Mouse (Mus musculus): Measurements from ENCODE around the gene Prmt8.

Gene Prmt8

DNA sequence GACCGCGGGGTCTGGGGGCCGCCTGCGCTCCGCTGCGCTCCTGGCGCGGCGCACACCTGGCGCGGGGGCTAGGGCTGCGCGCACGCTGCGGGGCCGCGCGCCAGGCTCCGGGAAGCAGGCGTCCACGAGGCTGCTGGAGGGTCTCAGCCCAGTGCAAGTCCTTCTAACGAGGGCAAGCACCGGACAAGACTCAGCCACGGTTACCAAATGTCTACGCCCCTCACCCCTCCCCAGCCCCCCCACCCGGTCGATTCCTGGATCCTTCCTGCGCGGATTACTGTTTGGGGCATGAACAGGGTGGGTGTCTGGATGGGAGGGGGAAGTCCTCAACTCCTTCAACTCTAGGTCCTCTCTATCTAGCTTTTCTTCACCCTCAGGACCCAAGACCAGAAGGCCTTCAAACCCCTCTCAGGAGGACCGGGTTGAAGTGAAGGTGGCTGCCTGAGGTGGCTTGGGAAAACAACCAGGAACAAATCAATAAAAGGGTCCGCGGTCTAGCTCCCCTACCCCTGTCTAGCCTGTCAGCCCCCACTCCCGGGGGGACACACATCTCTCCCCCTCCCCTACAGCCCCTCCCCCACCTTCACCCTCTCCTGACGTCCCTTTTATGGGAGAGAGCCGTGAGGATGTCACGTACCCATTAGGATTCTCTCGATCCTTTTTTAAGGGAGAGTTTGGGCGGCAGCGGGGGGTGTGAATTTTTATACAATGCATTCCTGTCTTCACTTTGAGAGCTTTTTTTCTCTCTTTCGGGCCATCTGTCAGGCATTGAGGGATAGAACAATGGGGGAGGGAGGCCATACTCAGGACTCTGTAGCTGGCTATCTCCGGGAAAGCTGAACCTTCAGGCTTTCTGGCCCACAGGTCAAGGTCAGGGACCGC lies at the start of gene Prmt8:
Gene Prmt8 (minus strand): TSS at position 198 of the 882 bp plus-strand sequence.
- no peak for DNase-seq (ENCODE audit: low spot score)

GRCm38 (mm10) chr6:127803046-127803729 lies 33.9 kb upstream of the Prmt8 start:
- DNase-seq (ENCODE audit: low spot score), result no peak

DNA sequence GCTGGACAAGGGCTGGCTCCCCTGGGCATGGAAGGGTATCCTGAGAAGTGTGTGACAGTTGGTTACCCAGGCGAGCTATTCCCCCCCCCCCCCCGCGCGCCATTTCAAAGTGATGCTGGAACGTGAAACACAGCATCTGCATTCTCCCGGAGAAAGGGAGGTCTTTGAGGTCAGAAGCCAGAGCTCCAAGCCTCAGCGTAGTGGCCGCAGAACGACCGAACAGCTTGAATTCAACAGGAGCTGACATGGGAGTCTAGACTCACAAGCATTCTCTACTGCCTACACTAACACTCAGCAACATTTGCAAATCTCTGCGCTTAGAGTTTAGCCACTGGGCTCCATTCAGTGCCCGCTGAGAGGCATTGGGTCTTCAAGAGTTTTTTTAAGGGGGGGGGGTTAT lies 32.9 kb upstream of the Prmt8 start:
- DNase-seq (ENCODE audit: low spot score), result no peak

DNA sequence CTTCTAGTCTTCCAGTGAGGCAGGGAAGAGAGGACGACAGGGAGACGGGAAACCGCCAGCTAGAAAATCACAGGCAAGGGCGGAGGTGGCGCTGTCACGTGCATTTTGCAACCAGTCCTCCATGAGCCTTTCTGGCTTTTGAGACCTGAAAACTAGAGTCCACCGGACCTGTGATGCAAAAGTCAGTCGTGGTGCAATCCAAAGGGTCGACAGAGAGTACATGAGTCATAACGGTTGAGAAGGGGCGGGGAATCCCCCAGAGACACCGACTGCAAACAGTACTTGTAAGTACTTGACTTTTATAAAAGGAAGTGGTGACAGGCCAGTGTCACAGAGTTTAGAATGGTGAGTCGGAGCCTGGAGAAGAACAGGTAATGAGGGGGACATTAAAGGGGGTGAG lies 20.8 kb upstream of the Prmt8 start:
- no peak for DNase-seq (ENCODE audit: low spot score)

- no peak for DNase-seq (ENCODE audit: low spot score)
Measured at GRCm38 (mm10) chr6:127770806-127771205, 1.5 kb upstream of the Prmt8 start.

- no peak for DNase-seq (ENCODE audit: low spot score)
Measured at GRCm38 (mm10) chr6:127768621-127769274, 524 bp downstream of the Prmt8 start.

- no peak for DNase-seq (ENCODE audit: low spot score)
Measured at GRCm38 (mm10) chr6:127767706-127768493, 1.4 kb downstream of the Prmt8 start.

DNA sequence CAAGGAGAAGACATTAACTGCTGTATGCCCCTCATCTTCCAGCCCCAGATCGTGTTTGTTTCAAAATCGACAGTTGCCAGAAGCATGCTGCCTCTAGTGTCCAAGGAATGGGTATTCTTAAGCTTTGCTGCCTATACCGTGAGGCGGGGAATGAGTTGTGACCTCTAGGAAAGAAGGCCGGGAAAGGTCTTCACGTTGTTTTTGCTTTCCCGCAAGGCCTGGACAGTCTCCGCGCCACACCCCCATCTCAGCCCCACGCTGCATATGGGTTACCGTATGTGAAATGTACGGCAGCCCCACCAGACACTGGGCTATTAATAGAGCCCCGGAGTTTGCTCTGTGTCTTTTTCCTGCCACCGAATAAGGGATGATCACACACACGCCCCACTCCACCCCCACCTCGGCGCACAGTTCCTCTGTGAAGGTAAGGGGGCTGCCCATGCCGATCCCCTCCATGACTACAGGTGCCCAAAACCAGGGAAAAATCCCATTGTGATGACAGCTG lies 2.0 kb downstream of the Prmt8 start:
- no peak for DNase-seq (ENCODE audit: low spot score)

- no peak for DNase-seq (ENCODE audit: low spot score)
Measured at GRCm38 (mm10) chr6:127766641-127767200, 2.6 kb downstream of the Prmt8 start.

- DNase-seq (ENCODE audit: low spot score), result no peak
Measured at GRCm38 (mm10) chr6:127766041-127766604, 3.1 kb downstream of the Prmt8 start.

DNA sequence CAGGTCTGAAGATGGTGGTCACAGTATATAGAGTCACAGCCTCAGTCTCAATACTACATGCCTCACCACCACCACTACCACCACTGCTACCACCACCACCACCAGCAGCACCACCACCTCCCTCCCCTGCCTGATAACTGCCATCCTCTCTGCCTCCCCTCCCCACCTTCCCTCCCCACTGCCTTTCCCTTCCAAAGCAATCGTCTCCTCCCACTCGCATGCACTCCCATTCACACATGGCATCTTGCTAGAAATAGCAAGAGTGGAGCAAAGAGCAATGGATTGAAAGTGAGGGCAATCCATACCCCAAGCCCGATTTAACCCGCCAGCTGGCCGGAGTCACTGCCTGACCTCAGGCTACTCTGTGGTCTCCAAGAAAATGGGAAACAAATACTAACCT lies 3.7 kb downstream of the Prmt8 start:
- no peak for DNase-seq (ENCODE audit: low spot score)

DNA sequence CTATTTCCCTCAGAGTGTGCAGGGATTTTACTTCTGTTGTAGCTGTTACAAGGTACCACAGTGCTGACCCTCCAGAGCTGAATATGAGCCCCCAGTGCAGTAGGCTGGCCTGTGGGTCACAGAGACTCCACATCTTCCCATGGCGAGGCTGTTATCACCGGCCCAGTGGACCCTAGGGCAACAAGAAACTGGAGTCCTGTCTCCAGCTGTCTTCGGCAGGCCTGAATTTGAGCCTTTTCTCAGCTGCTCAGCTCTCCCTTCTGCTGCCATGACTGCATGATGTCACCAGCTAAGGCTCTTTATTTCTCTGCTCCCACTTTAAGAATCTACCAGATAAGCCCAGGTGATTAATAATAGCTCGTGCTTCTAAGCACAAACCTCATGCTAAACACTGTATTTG lies 11.0 kb downstream of the Prmt8 start:
- DNase-seq (ENCODE audit: low spot score), result no peak

DNA sequence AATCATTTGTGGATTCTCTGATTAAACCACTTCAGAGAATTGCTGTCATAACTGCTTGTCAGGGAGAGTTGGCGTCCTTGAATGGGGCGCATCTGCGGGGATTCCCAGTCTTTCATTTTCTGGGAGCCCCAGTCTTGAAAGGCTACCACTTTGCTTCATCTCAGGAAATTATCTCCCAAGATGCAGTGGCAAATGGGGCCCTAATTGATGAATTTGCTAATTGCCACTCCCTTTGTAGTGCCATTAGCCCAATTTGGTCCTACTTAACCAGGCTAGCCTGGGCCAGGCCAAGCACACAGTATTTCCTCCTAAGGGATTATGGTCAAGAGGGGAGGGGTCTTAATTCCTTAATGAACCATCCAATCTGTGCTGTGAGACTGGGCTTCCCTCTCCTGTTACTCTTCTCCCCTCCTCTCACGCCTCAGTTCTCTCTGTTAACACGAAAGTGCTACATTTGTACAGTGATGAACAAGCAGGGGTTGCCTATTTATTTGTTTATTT lies 11.6 kb downstream of the Prmt8 start:
- DNase-seq (ENCODE audit: low spot score), result no peak

GRCm38 (mm10) chr6:127756856-127757255 lies 12.4 kb downstream of the Prmt8 start:
- no peak for DNase-seq (ENCODE audit: low spot score)

DNA sequence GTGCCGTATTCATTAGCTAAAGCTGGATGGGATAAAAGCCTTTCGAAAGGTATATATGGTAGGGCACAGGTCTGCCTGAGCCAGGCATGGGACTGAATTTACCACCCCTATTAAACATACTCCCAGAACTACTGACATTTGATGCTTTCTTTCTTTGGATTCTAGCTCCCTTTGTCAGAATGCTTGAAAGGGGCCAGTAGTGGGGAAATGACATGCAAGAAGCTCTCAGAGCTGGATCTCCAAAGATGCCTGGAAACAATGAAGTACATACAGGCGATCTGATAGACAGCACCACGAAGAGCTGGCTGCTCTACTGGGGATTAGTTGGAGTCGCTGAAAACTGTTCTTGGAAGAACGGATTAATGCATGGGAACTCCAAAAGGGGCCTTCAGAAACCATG lies 16.0 kb downstream of the Prmt8 start:
- DNase-seq (ENCODE audit: low spot score), result no peak

- no peak for DNase-seq (ENCODE audit: low spot score)
Measured at GRCm38 (mm10) chr6:127752681-127753080, 16.6 kb downstream of the Prmt8 start.

DNA sequence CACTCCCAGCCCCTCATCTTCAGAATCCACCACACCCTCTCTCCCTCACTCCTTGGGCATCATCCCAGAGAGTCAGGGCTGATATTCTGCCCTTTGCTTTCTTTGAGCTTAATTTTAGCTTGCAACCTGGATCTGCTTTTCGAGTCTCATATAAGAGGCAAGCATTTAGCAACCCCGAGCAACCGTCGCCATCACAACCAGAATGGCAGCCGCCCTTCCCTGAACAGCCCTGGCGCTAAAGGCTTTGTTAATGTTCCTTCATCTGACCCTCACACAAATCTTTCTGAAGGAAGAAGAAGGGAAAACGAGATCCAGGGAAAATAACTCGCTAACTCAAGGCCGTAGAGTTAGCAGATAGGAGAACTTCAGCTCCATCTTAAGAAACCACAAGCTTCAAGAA lies 17.8 kb downstream of the Prmt8 start:
- no peak for DNase-seq (ENCODE audit: low spot score)

GRCm38 (mm10) chr6:127748793-127749192 lies 20.5 kb downstream of the Prmt8 start:
- DNase-seq (ENCODE audit: low spot score), result no peak

GRCm38 (mm10) chr6:127742290-127742689 lies 27.0 kb downstream of the Prmt8 start:
- no peak for DNase-seq (ENCODE audit: low spot score)

- no peak for DNase-seq (ENCODE audit: low spot score)
Measured at GRCm38 (mm10) chr6:127741162-127741561, 28.1 kb downstream of the Prmt8 start.

DNA sequence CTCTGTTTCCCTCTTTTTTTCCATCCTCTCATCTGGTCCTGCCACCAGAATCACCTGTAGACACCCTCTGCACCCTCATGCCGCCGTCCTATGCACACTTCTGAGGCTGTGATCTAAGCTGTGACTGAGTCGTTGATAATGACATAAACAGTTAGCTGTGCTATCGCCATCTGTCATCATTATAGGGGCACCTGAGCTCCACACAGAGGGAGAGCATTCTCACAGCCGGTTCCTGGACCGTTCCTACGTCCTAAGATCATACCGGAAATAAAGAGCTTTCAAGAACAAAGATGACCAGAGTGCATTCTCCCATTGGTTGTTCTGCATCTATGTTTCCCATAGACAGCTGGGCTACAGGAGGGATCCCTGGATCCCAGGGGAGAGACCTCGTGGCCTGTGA lies 28.6 kb downstream of the Prmt8 start:
- DNase-seq (ENCODE audit: low spot score), result no peak
